Mouse (Mus musculus) thymus, adult 2 months (tissue): ENCODE data around the gene Kif17.

Source experiments
- CTCF ChIP-seq: fragments of 200-500 bp; IDR thresholded peaks from 2 replicates; pipeline ENCODE4 v1.5.1; 2012; ENCODE audit warnings: mild to moderate bottlenecking, control low read depth, low read length, moderate library complexity, borderline replicate concordance; ENCODE audit not compliant: control insufficient read depth, poor library complexity, insufficient read depth; ENCODE audit errors: extremely low read depth
- POLR2A ChIP-seq: fragments of 200-500 bp; IDR thresholded peaks from 2 replicates; pipeline ENCODE4 v1.6.1; 2012; ENCODE audit warnings: mild to moderate bottlenecking, low read length, control low read depth, moderate library complexity; ENCODE audit not compliant: control insufficient read depth, poor library complexity, insufficient read depth; ENCODE audit errors: extremely low read depth

DNA sequence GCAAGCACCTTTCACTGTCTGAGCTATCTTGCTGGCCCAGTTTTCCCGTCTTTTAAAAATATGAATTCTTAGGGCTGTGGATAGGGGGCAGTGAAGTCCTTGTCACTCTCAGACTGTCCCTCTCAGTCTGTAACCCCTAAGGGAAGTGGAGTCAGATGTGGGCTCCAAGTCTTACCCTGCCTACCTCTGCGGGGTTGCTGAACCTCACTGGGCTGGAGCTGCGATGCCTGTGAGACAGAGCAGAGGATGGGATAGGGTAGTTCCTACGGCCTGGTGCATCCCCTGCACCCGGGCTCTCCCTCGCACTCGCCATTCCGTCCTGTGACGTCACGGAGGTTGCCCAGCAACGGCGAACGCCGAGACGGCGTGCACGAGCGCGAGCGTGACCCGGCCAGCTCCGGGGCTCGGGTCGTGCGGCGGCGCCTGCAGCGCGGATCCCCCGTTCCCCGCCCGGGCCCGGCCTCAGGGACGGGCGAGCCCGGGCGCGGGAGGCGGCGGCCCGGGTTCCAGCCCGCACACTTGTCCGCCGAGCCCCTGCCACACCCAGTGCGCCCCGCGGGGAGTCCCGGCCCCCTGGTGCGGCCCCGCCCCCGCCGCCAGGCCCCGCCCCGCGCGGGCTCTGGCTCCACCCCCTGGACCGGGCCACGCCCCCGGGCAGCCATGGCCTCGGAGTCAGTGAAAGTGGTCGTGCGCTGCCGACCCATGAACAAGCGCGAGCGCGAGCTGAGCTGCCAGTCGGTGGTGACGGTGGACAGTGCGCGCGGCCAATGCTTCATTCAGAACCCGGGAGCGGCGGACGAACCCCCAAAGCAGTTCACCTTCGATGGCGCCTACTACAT lies 11.8 kb downstream of the Kif17 start:
- TF ChIP-seq CTCF (no peak), POLR2A (0 out of 2 replicates have a peak, but pooled peaks have one; percentile 12)
